Mouse (Mus musculus) neural tube, embryonic 10.5 days (tissue): ENCODE measurements around the gene Gpatch2.

Experiments
- DNase-seq: peaks from one replicate; pipeline ENCODE4 v3.0.0-alpha.2; 2017; ENCODE audit warnings: low spot score; ENCODE audit errors: extremely low spot score

Gpatch2 gene

DNA sequence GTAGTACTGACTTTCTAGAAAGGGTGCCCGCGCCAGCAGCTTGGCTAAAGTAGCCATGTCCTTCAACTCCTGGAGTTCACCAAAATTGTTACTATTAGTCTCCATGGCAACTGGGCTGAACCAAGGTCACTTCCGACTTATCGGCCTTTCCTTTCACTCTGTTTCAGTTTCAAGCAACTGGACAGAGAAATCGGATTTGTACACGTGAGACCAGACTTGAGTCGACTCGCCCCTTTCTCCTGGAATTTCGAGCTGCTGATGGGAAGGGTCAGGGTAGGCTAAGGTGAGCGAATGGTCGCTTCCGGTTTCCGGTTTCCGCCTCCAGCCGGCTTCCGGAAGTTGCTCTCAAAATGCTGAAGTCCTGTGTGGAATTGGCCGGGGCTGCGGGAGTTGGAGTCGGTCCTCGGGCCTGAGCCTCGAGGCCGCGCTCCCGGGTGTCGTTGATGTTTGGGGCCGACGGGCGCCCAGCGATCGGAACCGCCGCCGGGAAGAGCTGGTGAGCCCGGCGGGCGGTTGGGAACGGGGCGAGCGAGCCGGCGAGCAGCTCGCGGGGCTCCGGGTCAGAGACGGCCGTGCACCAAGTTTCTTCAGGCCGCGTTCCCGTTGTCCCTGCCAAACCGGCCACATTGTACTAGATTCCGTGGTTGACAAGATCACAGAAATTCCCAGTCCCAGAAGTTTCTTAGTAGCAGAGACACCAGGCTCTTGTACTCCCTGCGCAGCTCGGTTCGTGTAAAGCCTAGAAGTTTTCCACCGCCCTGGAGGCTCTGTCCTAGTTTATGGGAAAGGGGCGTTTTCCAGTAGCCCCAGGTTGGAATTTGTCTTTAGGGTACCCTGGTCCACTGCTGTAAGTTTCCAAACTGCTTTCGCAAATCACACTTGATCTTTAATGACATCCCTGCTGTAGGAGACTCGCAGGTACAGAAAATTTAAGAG is at the start of gene Gpatch2, which contains the start of gene Spata17:
TSS of gene Gpatch2 (plus strand) at position 328 of the 936 bp plus-strand sequence.
TSS of gene Spata17 (minus strand) at position 285 of the 936 bp plus-strand sequence.
- peak; percentile 90 for DNase-seq

DNA sequence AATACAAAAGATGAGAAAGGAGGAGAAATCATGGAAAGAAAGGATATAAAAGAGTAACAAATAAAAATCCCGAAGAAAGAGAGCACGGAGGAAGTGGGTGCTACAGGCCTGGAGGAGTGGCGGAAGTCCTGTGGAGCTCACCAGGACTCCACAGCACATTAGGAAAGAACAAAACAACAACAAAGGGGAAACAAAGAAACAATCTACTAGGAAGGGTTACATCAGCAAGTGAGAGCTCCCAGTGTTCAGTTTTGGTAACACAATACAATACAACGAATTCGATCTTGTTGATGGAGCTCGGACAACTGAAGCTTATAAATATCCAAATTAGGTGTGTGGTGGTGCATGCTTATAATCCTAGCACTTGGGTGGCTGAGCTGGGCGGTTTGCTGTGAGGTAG is 45.7 kb upstream of the Gpatch2 start:
- DNase-seq: no peak

DNA sequence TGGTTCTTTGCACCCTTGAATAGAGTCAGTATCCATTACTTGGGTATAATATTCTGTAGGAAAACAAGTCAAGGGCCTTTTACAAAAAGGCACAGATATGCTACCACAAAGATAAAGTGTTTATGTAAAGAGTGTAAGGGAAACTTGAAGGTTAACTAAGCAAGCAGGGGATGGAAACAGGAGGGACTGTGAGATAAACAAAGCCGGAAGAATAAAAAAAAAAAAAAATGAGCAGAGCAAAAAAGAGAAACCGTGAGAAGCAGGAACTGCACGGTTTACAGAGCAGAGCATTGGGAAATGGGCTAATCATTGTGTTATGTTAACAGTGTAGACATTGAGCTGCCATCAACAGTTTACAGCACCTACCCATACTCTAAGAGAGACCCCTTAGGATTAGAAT is 44.9 kb upstream of the Gpatch2 start:
- no peak for DNase-seq

DNA sequence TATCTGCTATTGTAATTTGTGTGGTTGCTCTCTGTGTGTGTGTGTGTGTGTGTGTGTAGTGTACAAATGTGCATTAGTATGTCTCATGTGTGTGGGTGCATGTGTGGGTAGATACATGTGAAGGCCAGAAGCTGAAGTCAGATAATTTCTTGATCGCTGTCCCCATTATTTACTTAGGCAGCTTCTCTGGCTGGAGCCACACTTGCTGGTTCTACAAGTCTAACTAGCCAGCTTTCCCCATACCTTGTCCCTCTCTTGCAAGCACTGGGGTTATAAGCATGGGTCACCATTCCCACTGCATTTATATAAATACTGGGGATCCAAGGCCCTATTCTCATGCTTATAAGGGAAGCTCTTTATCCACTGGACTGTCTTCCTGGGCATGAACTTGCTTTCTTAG is 39.3 kb upstream of the Gpatch2 start:
- DNase-seq: no peak

DNA sequence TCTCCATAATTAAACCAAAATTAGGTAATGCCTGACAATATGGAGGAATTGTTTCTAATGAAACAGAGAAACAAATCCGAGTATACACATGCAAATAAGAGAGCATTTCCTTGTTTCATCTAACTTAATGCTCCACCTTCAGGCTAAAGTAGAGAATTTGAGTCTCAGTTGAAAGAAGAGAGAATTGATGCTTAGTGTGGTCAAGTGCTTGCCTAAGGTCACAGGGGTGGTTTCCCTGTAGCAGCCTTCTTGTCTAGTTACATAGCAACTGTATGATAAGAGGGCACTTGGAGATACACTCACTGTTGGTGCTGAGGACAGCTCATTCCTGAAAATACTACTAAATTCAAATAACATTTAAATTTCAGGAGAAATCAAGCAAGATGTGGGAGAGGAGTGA is 36.8 kb upstream of the Gpatch2 start:
- no peak for DNase-seq

DNA sequence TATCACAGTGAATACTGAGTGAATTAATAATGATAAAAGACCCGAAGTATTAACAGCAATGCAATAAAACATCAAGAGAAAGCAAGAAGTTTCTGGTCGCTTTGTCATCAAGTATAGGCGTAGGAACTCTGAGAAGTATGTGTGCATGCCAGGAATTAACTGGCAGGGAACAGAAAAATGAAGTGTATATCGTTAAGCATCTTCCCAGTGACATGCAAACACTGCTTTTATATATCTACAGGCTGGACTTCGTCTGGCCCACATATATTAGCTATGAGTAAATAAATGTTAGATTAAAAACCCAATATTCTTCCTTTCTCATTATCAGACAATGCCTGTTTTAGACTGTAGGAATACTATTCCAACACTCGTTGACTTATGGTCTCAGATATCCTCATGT is 9.8 kb upstream of the Gpatch2 start:
- DNase-seq: no peak

DNA sequence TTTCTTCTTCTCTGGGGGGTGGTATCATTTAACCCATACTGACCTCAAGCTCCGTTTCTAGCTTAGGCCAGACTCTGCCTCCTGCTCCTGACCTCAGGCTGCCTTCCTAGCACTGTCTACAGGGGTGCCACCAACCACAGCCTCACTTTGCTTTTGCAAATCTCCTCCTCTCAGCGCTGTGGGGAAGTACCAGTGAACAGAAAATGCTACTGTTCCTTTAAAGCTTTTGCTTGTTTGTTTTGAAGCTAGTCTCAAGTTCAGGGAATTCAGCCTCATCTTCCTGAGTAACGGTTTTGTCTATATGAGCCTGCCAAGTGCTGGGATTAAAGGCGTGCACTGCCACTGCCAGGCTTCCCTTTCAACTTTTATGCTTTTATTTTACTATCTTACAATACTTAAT is 5.8 kb upstream of the Gpatch2 start:
- DNase-seq: no peak

DNA sequence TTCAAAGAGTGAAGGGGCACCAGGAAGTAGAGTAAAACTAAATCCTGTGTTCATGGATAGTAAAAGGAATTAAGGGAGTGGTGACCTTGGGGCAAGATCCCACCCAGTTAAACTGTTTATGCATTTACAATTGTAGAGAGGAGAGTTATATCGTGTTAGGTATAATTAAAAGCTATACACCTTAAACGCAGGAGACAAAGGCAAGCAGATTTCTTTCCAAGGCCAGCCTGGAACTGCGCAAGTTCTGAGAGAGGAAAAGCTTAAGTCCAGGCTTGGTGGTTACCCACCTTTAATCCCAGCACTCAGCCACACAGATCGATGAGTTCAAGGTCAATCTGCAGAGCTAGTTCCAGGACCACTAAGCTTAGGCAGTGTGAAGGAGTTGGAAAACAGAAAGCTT is 4.6 kb upstream of the Gpatch2 start:
- no peak for DNase-seq

DNA sequence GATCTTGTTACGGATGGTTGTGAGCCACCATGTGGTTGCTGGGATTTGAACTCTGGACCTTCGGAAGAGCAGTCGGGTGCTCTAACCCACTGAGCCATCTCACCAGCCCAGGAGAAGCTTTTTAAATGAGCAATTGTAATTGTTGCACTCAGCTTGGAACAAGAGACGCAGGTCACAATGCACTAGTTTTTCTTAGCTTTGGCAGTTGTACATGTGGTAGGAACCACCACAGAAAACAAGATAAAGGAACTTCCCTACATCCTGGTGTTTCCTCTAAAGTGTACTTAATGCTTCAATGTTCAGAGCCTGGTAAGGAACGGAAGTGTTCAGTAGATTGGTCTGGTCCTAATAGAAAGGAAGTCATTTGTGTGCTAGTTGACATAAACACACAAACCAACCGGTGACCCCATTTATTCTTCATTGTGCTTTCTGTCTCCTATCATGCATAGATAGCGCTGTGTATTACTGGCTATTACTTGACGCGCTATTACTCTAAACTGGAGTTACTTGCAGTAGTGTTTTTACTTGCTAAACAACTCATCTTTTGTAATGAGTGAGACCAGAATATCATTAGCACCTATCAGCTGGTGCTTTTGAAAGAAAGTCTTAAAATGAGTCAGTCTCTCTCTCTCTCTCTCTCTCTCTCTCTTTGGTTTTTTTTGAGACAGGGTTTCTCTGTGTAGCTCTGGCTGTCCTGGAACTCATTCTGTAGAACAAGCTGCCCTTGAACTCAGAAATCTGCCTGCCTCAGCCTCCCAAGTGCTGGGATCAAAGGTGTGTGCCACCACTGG is 1.5 kb downstream of the Gpatch2 start:
- DNase-seq: no peak

DNA sequence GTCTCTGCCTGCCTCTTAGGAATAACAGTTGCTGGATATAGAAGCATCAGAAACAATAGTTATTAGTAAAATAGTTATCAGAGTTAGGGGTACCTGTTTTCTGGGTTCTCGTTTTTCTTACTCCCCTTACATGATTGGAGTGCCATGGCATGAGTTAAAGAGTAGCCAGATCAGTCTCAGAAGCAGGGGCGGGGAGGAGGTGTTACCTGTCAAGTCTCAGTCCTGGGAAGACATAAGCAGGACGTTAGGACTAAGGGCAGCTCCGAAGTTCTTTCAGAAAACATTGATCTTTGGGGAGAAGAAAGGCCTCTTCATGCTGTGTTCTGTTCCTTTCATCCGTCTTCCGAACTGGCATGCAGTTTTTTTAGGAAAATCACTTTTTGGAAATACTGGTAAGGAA is 5.4 kb downstream of the Gpatch2 start:
- DNase-seq: no peak

DNA sequence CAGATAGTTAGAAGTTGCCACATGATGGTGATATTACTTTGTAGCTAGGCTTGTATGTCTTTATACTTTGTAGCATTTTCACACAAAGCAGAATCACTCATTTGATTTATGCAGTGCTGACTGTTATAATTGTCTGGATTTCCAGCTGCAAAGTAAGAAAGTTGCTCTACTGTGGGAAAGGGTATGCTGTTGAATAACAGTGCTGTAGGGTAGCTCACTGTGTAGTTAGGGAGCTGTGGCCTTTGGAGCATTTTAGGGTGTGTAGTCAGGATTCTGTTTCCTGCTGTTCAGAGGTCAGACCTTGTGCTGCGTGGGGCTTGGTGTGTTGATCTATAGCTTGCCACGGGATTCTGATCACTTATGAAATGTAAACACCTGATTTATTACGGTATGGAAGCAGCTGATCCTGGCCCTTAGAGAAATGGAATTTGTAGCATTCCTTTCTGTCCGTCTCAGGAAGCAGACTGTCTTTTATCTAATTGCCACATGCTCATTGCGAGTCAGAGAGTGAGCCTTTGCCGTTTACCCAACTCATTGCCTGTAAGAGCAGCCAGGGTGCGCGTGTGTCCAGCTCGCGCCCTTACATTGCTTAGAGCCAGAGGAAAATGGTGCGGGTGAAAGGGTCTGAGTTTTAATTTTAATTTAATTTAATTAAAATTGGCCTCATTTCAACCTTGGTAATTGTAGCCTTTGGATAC is 11.2 kb downstream of the Gpatch2 start:
- no peak for DNase-seq

DNA sequence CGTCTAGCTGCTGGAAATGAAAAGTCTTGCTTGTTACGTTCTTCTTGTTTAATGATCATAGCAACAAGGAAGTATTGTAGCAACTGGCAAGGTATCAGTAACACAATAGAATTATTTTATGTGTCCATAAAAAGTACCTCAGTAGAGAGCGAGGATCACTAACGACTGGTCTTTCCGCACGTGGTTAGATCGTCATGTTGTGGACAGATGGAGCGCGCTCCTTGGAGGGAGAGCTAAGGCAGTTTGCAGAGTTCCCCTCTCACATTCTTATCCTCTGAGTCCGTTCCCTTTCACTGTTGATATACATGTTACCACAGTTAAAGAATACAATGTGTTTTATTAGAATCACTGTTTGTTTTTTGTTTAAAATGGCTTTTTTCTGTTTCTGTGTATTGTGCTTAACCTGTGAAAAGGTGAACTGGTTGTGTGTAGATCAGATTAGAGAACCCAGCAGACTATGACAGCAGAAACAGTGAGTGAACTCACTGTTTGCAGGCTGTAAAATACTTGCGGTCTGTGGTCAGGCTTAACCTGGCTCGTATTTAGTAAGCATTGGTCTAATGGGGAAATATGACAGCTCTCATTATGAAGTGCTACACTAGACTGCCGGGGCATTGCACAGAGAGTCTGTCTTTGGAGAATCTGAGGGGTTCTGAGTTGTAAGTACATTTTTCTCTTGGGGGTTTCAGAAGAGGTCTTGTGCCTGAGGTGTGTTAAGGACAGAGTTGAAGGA is 13.3 kb downstream of the Gpatch2 start:
- DNase-seq: no peak

DNA sequence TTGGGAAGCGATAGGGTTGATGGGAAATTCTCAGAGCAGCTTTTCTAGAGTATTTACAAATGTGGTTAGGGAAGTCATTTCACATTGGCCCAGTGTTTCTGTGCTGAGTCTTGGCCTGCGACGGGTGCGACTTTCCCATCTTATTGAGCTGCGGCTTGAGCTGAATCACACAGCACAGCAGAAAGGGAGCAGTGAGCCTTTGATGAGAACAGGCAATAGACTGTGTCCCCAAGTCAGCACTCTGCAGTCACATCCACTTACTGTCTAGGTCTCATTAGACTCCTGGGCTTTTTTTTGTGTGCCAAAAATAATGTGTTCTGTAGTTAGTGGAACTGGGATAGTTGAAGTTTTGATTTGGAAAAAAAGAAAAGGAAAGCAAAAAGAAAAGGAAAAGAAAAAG is 14.9 kb downstream of the Gpatch2 start:
- no peak for DNase-seq

DNA sequence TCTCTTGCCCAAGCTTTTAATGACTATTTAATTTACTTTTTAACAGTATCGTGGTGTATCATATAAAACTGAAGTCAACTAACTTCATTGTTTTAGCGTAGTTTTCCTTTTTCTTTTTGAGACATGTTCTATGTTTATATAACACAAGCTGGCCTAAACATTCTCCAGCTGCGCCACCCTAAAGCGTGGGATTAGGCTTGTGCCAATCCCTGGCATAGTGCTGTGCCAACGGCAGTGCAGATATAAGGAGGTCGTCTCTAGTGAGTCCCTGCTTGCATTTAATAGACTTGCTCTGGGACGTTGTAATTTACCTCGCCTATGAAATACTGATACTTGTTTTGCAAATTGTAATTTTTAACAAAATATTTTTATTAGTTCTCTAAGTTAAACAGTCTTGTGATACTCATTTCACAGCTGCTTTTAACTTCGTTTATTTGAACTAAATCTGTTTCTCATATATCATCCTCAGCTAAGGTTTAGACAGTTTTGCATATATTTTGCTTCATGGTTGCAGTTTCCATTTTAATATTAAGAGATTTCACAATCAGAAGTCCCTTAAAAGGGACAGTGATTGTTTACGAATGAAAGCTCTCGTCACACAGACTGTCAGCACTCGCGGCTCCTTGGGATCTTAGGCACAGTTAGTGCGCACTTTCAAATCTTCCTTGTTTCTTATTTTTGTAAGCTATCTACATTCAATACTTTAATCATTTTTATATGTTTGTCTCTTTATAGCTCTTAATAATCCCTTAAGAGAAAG is 17.1 kb downstream of the Gpatch2 start:
- no peak for DNase-seq

DNA sequence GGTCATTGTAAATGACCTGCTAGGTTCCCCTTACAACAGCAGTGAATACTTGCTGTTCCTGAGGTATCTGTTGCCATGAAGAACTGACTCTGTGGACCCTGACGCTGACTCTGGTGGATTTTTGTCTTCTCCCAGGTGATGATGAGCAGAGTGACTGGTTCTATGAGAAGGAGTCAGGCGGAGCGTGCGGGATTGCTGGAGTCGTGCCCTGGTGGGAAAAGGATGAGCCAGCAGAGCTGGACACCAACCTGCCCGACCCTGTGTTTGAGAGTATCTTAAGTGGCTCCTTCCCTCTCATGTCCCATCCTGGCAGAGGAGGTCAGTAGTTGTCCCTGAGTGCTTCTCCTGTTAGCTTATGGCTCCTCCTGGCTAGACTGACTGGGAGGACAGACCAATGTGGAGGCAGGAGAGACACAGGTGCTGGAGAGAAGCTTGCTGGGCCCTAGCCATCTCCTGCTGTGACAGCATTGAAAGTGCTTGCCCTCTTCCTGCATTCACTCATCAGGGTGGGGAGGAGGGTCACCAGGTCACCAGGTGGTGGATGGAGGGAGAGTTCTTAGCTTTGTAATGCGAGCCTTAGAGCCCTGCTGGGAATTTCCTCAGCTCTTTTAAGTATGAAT is 17.8 kb downstream of the Gpatch2 start:
- DNase-seq: peak; percentile 32

DNA sequence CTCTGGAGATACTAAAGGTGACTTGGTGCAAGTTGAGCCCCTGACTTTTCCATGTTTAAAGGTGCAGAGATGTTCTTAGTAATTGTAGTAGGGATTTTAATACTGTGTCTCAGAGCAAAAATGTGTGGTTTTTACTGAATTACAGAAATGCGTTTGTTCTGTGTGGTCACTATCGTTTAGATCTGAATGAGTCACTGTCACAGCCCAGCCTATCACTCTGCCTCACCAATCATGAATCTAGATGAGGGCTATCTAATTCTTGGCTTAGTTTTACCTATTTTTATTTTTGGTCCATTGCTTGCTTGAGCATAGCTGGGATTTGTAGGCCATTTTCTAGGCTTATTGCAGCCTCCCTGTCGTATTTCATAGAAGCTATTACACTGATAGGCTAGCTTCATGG is 19.9 kb downstream of the Gpatch2 start:
- DNase-seq: no peak

DNA sequence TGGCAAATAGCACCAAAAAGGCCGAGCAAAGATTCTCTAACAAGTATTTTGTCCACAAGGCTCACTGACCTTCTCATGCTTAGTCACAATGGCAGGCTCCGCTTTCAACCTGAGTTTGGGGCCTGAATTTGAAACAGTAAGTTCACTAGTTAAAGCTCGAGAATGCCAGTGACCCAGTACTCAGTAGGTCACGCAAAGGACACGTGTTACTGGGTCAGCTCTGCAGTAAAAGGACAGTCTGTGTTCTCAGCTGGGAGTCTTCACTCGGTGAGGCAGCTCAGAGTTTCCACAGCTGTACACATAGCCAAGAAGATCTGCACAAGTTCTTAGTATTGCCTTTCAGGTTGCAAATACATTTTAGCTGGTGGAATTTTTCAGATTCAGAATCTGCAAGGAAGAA is 21.0 kb downstream of the Gpatch2 start:
- peak; percentile 23 for DNase-seq

DNA sequence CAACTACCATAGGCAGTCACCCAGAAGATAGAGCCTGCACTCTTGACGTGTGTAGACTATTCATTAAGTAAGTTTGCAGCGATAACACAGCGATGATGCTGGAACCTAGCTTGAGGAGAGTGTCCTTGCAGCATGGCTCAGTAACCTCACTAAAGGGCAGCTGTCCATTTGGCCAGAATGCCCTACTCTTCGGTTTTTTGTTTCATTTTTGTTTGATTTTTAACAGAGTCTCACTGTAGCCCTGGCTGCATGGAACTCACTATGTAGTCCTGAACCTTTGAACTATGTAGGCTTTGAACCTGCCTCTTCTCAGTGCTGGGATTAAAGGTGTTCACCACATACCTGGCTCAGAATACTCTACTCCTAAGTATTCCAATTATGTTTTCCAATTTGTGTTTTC is 22.8 kb downstream of the Gpatch2 start:
- no peak for DNase-seq

DNA sequence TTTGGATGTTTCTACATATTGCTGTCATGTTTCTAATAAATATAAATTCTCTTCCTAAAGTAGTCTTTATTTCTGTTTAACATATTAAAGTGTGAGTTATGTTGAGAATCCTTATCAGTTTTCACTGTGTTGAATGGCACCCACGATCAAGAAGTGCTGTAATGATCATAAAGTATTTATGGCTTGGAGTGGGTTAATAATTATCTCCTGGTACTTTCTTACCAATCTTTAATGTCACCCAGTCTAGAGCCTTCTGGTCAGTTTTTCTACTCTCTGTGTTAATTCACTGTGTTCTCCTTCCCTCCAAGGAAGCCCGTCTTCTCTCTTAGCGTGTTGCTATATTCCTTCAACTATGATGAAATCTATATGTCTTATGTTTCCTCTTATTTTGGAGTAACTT is 25.0 kb downstream of the Gpatch2 start:
- no peak for DNase-seq

DNA sequence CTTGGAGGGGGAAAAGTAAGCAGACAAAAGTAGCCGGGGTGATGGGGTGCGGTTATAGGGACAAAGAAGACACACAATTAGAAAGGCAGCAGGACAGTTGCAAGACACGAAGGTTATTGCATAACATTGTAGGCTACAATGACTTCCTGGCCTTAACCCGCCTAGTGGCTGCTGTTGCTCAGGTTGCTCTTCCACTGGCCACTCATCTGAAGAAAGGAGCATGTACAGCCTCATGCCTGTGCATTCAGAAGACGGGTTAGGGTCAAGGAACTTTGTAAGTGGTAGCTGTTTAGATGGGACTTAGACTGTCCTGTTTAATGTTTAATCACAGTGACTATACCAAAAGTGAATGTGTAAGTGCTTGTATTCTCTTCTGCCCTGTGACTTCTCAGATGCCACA is 26.0 kb downstream of the Gpatch2 start:
- DNase-seq: no peak
